Mouse (Mus musculus) cerebellum, adult 2 months (tissue): ENCODE measurements around the gene Maml3.

Source experiments
- CTCF ChIP-seq: fragments of 200-500 bp; IDR thresholded peaks from 2 replicates; pipeline ENCODE4 v1.5.1; 2011; ENCODE audit warnings: low read depth, mild to moderate bottlenecking, control low read depth, low read length, moderate library complexity, borderline replicate concordance; ENCODE audit not compliant: insufficient read depth
- POLR2A ChIP-seq: fragments of 200-500 bp; IDR thresholded peaks from 2 replicates; pipeline ENCODE4 v1.6.1; 2011; ENCODE audit warnings: low read length, control low read depth, borderline replicate concordance; ENCODE audit not compliant: insufficient read depth

GRCm38 (mm10) chr3:51876729-51877128 is 228.1 kb downstream of the Maml3 start:
- no peak for TF ChIP-seq CTCF
- no peak for TF ChIP-seq POLR2A
